Comparison of ENCODE assay signal across 18 mouse cellular contexts in genomic region chr12:45006569-45006968, GRCm38 (mm10).
DNase-seq lines count a peak whose midpoint lies in the region; ATAC-seq and TF ChIP-seq lines count a peak whose summit lies in the region.
"Had no signal": no experiment of that assay in that cellular context is flagged by ENCODE, and none has a peak within 500 bp of the region (broad histone marks: within the 10 kb centered on the region; RNA-seq: fewer than 3 reads in every experiment).

No protein-coding gene starts in this region.

- peak overlapping the region; percentile 26; the same call in 1 of the 2 replicates for H3K27ac ChIP-seq in heart, embryonic 13.5 days (replicated peaks)
- H3K27ac ChIP-seq in layer of hippocampus, adult 2 months: peak overlapping the region; percentile 1; the same call in 1 of the 2 replicates
- no peak overlapping the region for H3K27ac ChIP-seq in lung, postnatal 0 days (ENCODE audit: low read length)
- H3K27ac ChIP-seq: embryonic facial prominence, embryonic 15.5 days had no signal

- TF ChIP-seq CTCF in layer of hippocampus, adult 2 months (conservative IDR thresholded peaks at IDR 0.05): no peak
- no peak for TF ChIP-seq CTCF in lung, postnatal 0 days (IDR thresholded peaks at IDR 0.05)

- peaks cover 16% of the 10 kb centered on the region for H3K4me1 ChIP-seq in heart, embryonic 13.5 days
- no peaks in the 10 kb centered on the region; the same call in 1 of the 2 replicates for H3K4me1 ChIP-seq in lung, postnatal 0 days (ENCODE audit: insufficient read depth, low read depth, low read length)
- H3K4me1 ChIP-seq: embryonic facial prominence, embryonic 15.5 days had no signal

- 58% methylated on average over 2 of the region's 2 CpGs for WGBS in heart, embryonic 13.5 days
- 35% methylated on average over 2 of the region's 2 CpGs for WGBS in lung, postnatal 0 days

- no peaks in the 10 kb centered on the region for H3K9me3 ChIP-seq in heart, embryonic 13.5 days
- no peaks in the 10 kb centered on the region for H3K9me3 ChIP-seq in lung, postnatal 0 days (ENCODE audit: low read length)
- H3K9me3 ChIP-seq: embryonic facial prominence, embryonic 15.5 days had no signal

- intact Hi-C loops in left cerebral cortex, postnatal 10 days (cut with DNase I): no loop called here

- no peak for DNase-seq in heart, postnatal 4 days
- DNase-seq in layer of hippocampus, adult 2 months (ENCODE audit: low spot score in 2 of 2): no peak
- DNase-seq in layer of hippocampus, adult 11-12 months (ENCODE audit: low spot score): no peak
- DNase-seq in lung, postnatal 0 days (ENCODE audit: low spot score): peak; percentile 74
- no peak for DNase-seq in lung, postnatal 10 days
- DNase-seq in yolk sac, embryonic 10.5 days (ENCODE audit: low spot score): peak; percentile 13
- DNase-seq in left cerebral cortex, postnatal 10 days (ENCODE audit: extremely low spot score in 1 of 2, low spot score in 2 of 2): no peak
- DNase-seq: adrenal gland, postnatal 14 days; cerebellum, adult 11 months; cerebellum, postnatal 14 days; kidney, adult 2 months; liver; lung, postnatal 36 days had no signal

- no peaks in the 10 kb centered on the region for H3K36me3 ChIP-seq in heart, embryonic 13.5 days
- no peaks in the 10 kb centered on the region for H3K36me3 ChIP-seq in lung, postnatal 0 days (ENCODE audit: insufficient read depth, low read length)
- H3K36me3 ChIP-seq: embryonic facial prominence, embryonic 15.5 days; G1E had no signal

- no peak overlapping the region for H3K9ac ChIP-seq in heart, embryonic 13.5 days
- H3K9ac ChIP-seq in lung, postnatal 0 days (replicated peaks; ENCODE audit: low read depth): no peak overlapping the region
- H3K9ac ChIP-seq: embryonic facial prominence, embryonic 15.5 days had no signal

- no peaks in the 10 kb centered on the region for H3K27me3 ChIP-seq in heart, embryonic 13.5 days (replicated peaks)
- no peaks in the 10 kb centered on the region for H3K27me3 ChIP-seq in lung, postnatal 0 days (replicated peaks; ENCODE audit: insufficient read depth, low read length)
- H3K27me3 ChIP-seq: embryonic facial prominence, embryonic 15.5 days had no signal

- ATAC-seq in heart, embryonic 13.5 days (ENCODE audit: extremely low read depth, insufficient number of reproducible peaks, low FRiP score, low TSS enrichment): no peak
- ATAC-seq in lung, postnatal 0 days: peak; percentile 86
- ATAC-seq: forebrain, embryonic 16.5 days; hindbrain, embryonic 16.5 days had no signal

- no peak overlapping the region for H3K4me3 ChIP-seq in heart, embryonic 13.5 days
- no peak overlapping the region for H3K4me3 ChIP-seq in layer of hippocampus, adult 2 months
- no peak overlapping the region for H3K4me3 ChIP-seq in lung, postnatal 0 days (ENCODE audit: low read depth, low read length)
- H3K4me3 ChIP-seq: embryonic facial prominence, embryonic 15.5 days had no signal

- H3K4me2 ChIP-seq in heart, embryonic 13.5 days: no peak overlapping the region
- H3K4me2 ChIP-seq in lung, postnatal 0 days (replicated peaks; ENCODE audit: low read depth, low read length): no peak overlapping the region
- H3K4me2 ChIP-seq: embryonic facial prominence, embryonic 15.5 days had no signal

- no peak for TF ChIP-seq EP300 in lung, postnatal 0 days (IDR thresholded peaks at IDR 0.05)

Comparison
In these comparisons a context has a peak if more than half of its experiments do, and no peak if none do; other contexts are left out.
1. DNase-seq: peak in lung, postnatal 0 days (single experiment) and yolk sac, embryonic 10.5 days (single experiment); none in heart, postnatal 4 days (single experiment), layer of hippocampus, adult 2 months (0 of 2), layer of hippocampus, adult 11-12 months (single experiment), lung, postnatal 10 days (single experiment) and left cerebral cortex, postnatal 10 days (0 of 2).